Mouse (Mus musculus): ENCODE data around the gene Iqsec3. TPM values are rescaled to one million over a fixed set of nuclear protein-coding genes. Genes with fewer than 3 reads are reported as not detected.

Gene Iqsec3
- polyA plus RNA-seq, 1 experiment from 2014 or later: not detected

DNA sequence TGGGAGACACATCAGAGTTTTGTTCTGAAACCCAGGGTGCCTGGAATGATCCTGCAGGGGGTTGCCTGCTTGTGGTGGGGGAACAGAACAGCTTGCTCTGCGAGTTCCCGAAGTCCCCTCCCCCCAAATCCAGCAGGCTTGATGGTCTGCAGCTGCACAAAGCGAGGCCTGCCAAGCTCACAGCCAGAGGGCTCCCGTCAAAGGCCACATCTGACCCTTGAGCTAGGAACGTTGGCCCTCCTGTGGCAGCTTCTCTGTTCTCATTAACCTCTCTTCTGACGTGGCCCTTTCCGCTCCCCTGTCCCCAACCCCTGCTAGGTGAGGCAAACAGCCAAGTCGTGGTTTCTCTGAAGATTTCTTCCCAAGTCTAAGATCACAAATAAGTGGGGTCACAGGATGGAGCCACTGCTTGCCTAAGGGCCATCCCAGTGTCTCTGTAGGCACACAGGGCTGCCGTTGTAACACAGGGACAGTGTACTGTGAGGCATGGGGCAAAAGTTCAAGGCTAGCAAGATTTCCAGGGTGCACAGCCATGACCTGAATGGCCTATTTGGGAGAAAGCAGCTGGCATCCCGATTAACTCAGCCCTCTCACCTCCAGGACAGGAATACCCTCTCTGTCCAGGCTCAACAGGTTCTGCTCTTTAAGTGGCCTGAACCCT, 143.5 kb downstream of the Iqsec3 start:
- Histone ChIP-seq H3K27ac (ENCODE audit: low read depth) (peak overlapping the region; percentile 60; the same call in 1 of the 2 replicates), H3K36me3 (ENCODE audit: insufficient read depth) (no peaks in the 10 kb centered on the region), H3K9me3 (ENCODE audit: low read depth, low read length) (no peaks in the 10 kb centered on the region), H3K9ac (no peak overlapping the region), H3K4me1 (ENCODE audit: insufficient read depth) (peaks cover 5% of the 10 kb centered on the region; the same call in 1 of the 2 replicates), H3K27me3 (ENCODE audit: insufficient read depth, low read length) (no peaks in the 10 kb centered on the region), H3K4me3 (ENCODE audit: low read depth, low read length) (no peak overlapping the region), H3K4me2 (no peak overlapping the region)
- TF ChIP-seq CTCF (IDR thresholded peaks at IDR 0.05; ENCODE audit: low read depth): peak; percentile 34; the same call in 1 of the 2 replicates
- peak; percentile 87 for DNase-seq
- 11% methylated on average over 10 of the region's 10 CpGs for WGBS
- ATAC-seq (ENCODE audit: insufficient read depth): peak; percentile 84

- DNase-seq (no peak), ATAC-seq (ENCODE audit: insufficient read depth) (no peak)
- no peaks in the 10 kb centered on the region for H3K36me3 ChIP-seq (ENCODE audit: insufficient read depth)
- H3K27ac ChIP-seq (ENCODE audit: low read depth): no peak overlapping the region
- no peak overlapping the region for H3K4me3 ChIP-seq (ENCODE audit: low read depth, low read length)
- H3K9me3 ChIP-seq (ENCODE audit: low read depth, low read length): no peaks in the 10 kb centered on the region
- TF ChIP-seq CTCF (IDR thresholded peaks at IDR 0.05; ENCODE audit: low read depth): no peak
- WGBS: 64% methylated on average over 9 of the region's 9 CpGs
- H3K4me1 ChIP-seq (ENCODE audit: insufficient read depth): peaks cover 5% of the 10 kb centered on the region; the same call in 1 of the 2 replicates
- H3K4me2 ChIP-seq: no peak overlapping the region
- no peak overlapping the region for H3K9ac ChIP-seq
- H3K27me3 ChIP-seq (ENCODE audit: insufficient read depth, low read length): no peaks in the 10 kb centered on the region
Observed at GRCm38 (mm10) chr6:121328417-121328884, 145.0 kb downstream of the Iqsec3 start.

GRCm38 (mm10) chr6:121326486-121327069, 146.9 kb downstream of the Iqsec3 start:
- Histone ChIP-seq H3K36me3 (ENCODE audit: insufficient read depth) (no peaks in the 10 kb centered on the region), H3K4me1 (ENCODE audit: insufficient read depth) (peaks cover 5% of the 10 kb centered on the region; the same call in 1 of the 2 replicates), H3K27ac (ENCODE audit: low read depth) (no peak overlapping the region), H3K4me3 (ENCODE audit: low read depth, low read length) (no peak overlapping the region), H3K9me3 (ENCODE audit: low read depth, low read length) (no peaks in the 10 kb centered on the region), H3K9ac (no peak overlapping the region), H3K4me2 (no peak overlapping the region), H3K27me3 (ENCODE audit: insufficient read depth, low read length) (no peaks in the 10 kb centered on the region)
- no peak; the same call in 1 of the 2 replicates for ATAC-seq (ENCODE audit: insufficient read depth)
- 54% methylated on average over 10 of the region's 10 CpGs for WGBS
- TF ChIP-seq CTCF (IDR thresholded peaks at IDR 0.05; ENCODE audit: low read depth): no peak
- DNase-seq: no peak

GRCm38 (mm10) chr6:121325740-121326139, 147.7 kb downstream of the Iqsec3 start:
- Histone ChIP-seq H3K9me3 (ENCODE audit: low read depth, low read length) (no peaks in the 10 kb centered on the region), H3K9ac (no peak overlapping the region), H3K36me3 (ENCODE audit: insufficient read depth) (no peaks in the 10 kb centered on the region), H3K4me1 (ENCODE audit: insufficient read depth) (peaks cover 5% of the 10 kb centered on the region; the same call in 1 of the 2 replicates), H3K4me3 (ENCODE audit: low read depth, low read length) (no peak overlapping the region), H3K4me2 (no peak overlapping the region), H3K27ac (ENCODE audit: low read depth) (no peak overlapping the region), H3K27me3 (ENCODE audit: insufficient read depth, low read length) (no peaks in the 10 kb centered on the region)
- TF ChIP-seq CTCF (IDR thresholded peaks at IDR 0.05; ENCODE audit: low read depth): no peak
- no peak for DNase-seq
- no peak for ATAC-seq (ENCODE audit: insufficient read depth)
- 56% methylated on average over 9 of the region's 9 CpGs for WGBS

DNA sequence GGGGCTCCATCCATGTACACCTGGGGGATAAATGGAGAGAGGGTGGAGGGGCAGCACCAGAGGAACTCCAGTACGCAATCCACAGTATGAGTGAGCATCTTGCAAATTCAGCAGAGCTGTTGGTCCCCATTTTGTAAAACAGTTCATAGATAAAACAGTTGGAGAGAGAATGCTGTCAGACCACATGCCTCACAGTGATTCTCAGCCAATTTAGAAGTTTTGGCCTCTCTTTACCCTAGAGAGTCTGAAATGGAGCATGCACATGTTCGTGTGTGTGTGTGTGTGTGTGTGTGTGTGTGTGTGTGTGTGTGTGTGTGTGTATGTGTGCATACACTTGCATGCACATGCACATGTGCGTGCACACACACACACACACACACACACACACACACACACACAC, 148.2 kb downstream of the Iqsec3 start:
- no peak overlapping the region for H3K9ac ChIP-seq
- WGBS: 52% methylated on average over 3 of the region's 3 CpGs

More for the DNA sequence above, 148.2 kb downstream of the Iqsec3 start:
- Histone ChIP-seq H3K36me3 (ENCODE audit: insufficient read depth) (no peaks in the 10 kb centered on the region), H3K9me3 (ENCODE audit: low read depth, low read length) (no peaks in the 10 kb centered on the region), H3K4me3 (ENCODE audit: low read depth, low read length) (no peak overlapping the region), H3K4me2 (no peak overlapping the region), H3K27me3 (ENCODE audit: insufficient read depth, low read length) (no peaks in the 10 kb centered on the region), H3K4me1 (ENCODE audit: insufficient read depth) (peaks cover 3% of the 10 kb centered on the region; the same call in 1 of the 2 replicates), H3K27ac (ENCODE audit: low read depth) (no peak overlapping the region)
- TF ChIP-seq CTCF (IDR thresholded peaks at IDR 0.05; ENCODE audit: low read depth): no peak
- no peak for DNase-seq
- no peak for ATAC-seq (ENCODE audit: insufficient read depth)

Small RNA genes within 50 kb of the gene (microRNA-seq; reads per million reads assigned to microRNA genes)
- gene Gm24855 (ENCODE audit: borderline number of aligned reads): not detected

Other genes with a start within 250 kb of the Iqsec3 start
- gene Usp18, start 227.8 kb downstream of the Iqsec3 start, polyA plus RNA-seq (2014; fragmentation: Nextera tagmentation; extraction: Ambion mirVana): 2.8 and 3.3 TPM in 2 replicates
- 0.92 and 0.96 TPM in 2 replicates for gene Slc6a13, start 173.5 kb downstream of the Iqsec3 start, polyA plus RNA-seq (2014; fragmentation: Nextera tagmentation; extraction: Ambion mirVana)
- not detected in 2 replicates for gene Slc6a12, start 130.6 kb downstream of the Iqsec3 start, polyA plus RNA-seq (2014; fragmentation: Nextera tagmentation; extraction: Ambion mirVana)
- 6.7 and 8.3 TPM in 2 replicates for gene A2m, start 161.7 kb upstream of the Iqsec3 start, polyA plus RNA-seq (2014; fragmentation: Nextera tagmentation; extraction: Ambion mirVana)